Mouse (Mus musculus) midbrain, embryonic 14.5 days (tissue): ENCODE measurements at regions not wholly inside any gene's neighbourhood (a gene's known extent, or its start where the extent isn't known, plus 50 kb on each side); places are given as distances from the start of the nearest gene placed in this dataset.
"Not testable (repeated sequence)": the region's sequence is repeated elsewhere in the genome, so short reads cannot be mapped to it uniquely, and the experiment has no call there.

Experiments used
- ATAC-seq: fragments of 200-750 bp; cut with Nextera tagmentation; 2 replicates; pipeline ENCODE4 v1.8.0; 2017; ENCODE audit warnings: moderate number of reproducible peaks, moderate library complexity; ENCODE audit not compliant: low FRiP score, low TSS enrichment
- DNase-seq: peaks from one replicate; pipeline ENCODE4 v3.0.0-alpha.2; 2015
- H3K27ac ChIP-seq: fragments of 300-500 bp; sonication (generic); replicated peaks from 2 replicates; pipeline ENCODE4 v1.5.1; 2014; ENCODE audit warnings: mild to moderate bottlenecking, low read depth, low read length, moderate library complexity
- H3K27me3 ChIP-seq: fragments of 300-500 bp; sonication (generic); 2 replicates; pipeline ENCODE4 v1.6.1; 2014; ENCODE audit warnings: low read length, control low read depth, mixed read lengths; ENCODE audit not compliant: control insufficient read depth, insufficient read depth
- H3K36me3 ChIP-seq: fragments of 300-500 bp; sonication (generic); 2 replicates; pipeline ENCODE4 v1.6.1; 2014; ENCODE audit warnings: low read length, control low read depth; ENCODE audit not compliant: control insufficient read depth, insufficient read depth
- H3K4me1 ChIP-seq: fragments of 300-500 bp; sonication (generic); 2 replicates; pipeline ENCODE4 v1.6.1; 2014; ENCODE audit warnings: mild to moderate bottlenecking, antibody characterized with exemption, low read length, control low read depth; ENCODE audit not compliant: control insufficient read depth, insufficient read depth
- H3K4me2 ChIP-seq: fragments of 300-500 bp; sonication (generic); 2 replicates; pipeline ENCODE4 v1.6.1; 2014; ENCODE audit warnings: mild to moderate bottlenecking, low read length, moderate library complexity
- H3K4me3 ChIP-seq: fragments of 300-500 bp; sonication (generic); replicated peaks from 2 replicates; pipeline ENCODE4 v1.5.1; 2014; ENCODE audit warnings: low read depth, low read length
- H3K9ac ChIP-seq: fragments of 300-500 bp; sonication (generic); replicated peaks from 2 replicates; pipeline ENCODE4 v1.6.1; 2014; ENCODE audit warnings: mild to moderate bottlenecking, low read length, moderate library complexity
- H3K9me3 ChIP-seq: fragments of 300-500 bp; sonication (generic); 2 replicates; pipeline ENCODE4 v1.6.1; 2016; ENCODE audit warnings: low read length, control low read depth, mixed read lengths; ENCODE audit not compliant: control insufficient read depth
- WGBS: fragments of 180-500 bp; shearing (Covaris S2); extraction: QIAGEN DNeasy Blood & Tissue Kit; methylation state at CpG from one replicate; pipeline ENCODE4 v1.1.7; 2014; 5-methylcytosine and 5-hydroxymethylcytosine counted together

- no peaks in the 10 kb centered on the region for H3K9me3 ChIP-seq
- 80% methylated on average over 3 of the region's 3 CpGs for WGBS
- H3K4me1 ChIP-seq: no peaks in the 10 kb centered on the region
- H3K4me2 ChIP-seq: no peak overlapping the region
- DNase-seq (no peak), ATAC-seq (no peak)
- H3K27me3 ChIP-seq: no peaks in the 10 kb centered on the region
- no peaks in the 10 kb centered on the region for H3K36me3 ChIP-seq
- no peak overlapping the region for H3K9ac ChIP-seq
- no peak overlapping the region for H3K4me3 ChIP-seq
- no peak overlapping the region for H3K27ac ChIP-seq
These were observed 124.1 kb downstream of the Katnal1 start for GRCm38 (mm10) chr5:148805030-148805429.

DNA sequence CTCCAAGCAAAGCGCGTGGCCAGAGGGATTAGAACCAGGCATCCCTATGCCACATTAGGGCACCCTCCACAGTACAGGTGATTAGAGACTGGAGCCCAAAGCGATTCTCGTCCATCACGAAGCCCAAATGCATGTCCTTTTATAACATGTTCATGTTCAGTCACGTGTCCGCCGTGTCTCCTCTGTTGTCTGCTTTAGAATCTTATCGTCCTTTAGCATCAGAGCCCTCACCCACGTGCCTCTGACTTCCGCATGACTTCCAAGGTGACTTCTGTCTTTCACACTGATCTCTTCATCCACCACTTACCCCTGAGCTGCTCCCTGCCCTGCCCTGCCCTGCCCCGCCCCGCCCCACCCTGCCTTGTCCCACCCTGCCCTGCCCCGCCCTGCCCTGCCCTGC lies 125.3 kb downstream of the Katnal1 start:
- no peaks in the 10 kb centered on the region for H3K9me3 ChIP-seq
- WGBS: 88% methylated on average over 14 of the region's 14 CpGs
- no peak for ATAC-seq
- H3K4me1 ChIP-seq: 0 out of 2 replicates have a peak, but pooled peaks cover under 1% of the 10 kb centered on the region
- no peak for DNase-seq
- no peaks in the 10 kb centered on the region for H3K27me3 ChIP-seq
- no peak overlapping the region for H3K4me2 ChIP-seq
- no peaks in the 10 kb centered on the region for H3K36me3 ChIP-seq
- H3K4me3 ChIP-seq: no peak overlapping the region
- no peak overlapping the region for H3K9ac ChIP-seq
- H3K27ac ChIP-seq: no peak overlapping the region

- no peak for ATAC-seq
- Histone ChIP-seq H3K27ac (no peak overlapping the region), H3K36me3 (no peaks in the 10 kb centered on the region), H3K4me1 (peaks cover 6% of the 10 kb centered on the region; the same call in 1 of the 2 replicates), H3K4me3 (no peak overlapping the region), H3K4me2 (no peak overlapping the region), H3K9ac (no peak overlapping the region), H3K27me3 (no peaks in the 10 kb centered on the region), H3K9me3 (no peaks in the 10 kb centered on the region)
- 66% methylated on average over 9 of the region's 9 CpGs for WGBS
- no peak for DNase-seq
These were observed 126.4 kb downstream of the Katnal1 start for GRCm38 (mm10) chr5:148802720-148803119.

DNA sequence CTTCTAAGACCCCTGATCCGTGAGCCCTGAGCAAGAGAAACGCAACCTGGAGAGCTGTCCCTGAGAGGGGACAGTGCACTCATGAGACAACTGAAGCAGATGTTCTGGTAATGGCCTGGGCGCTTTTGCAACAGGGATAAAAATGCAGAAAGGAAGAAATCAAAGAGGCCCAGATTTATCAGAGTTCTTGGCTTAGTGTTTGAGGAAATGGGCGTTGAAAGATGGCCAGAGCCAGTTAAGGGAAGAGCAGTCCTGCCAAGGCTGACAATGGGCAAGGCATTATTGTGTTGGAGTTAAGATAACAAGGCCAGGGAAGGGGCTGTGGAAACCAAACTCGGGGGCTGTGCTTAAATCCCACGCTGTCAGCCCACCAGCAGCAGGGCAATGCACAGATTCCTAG lies 130.6 kb downstream of the Katnal1 start:
- Histone ChIP-seq H3K27me3 (no peaks in the 10 kb centered on the region), H3K4me3 (no peak overlapping the region), H3K9ac (no peak overlapping the region), H3K4me1 (peaks cover 6% of the 10 kb centered on the region; the same call in 1 of the 2 replicates), H3K36me3 (no peaks in the 10 kb centered on the region), H3K9me3 (no peaks in the 10 kb centered on the region), H3K4me2 (no peak overlapping the region), H3K27ac (no peak overlapping the region)
- DNase-seq (no peak), ATAC-seq (no peak)
- WGBS: 68% methylated on average over 6 of the region's 6 CpGs

- ATAC-seq (no peak), DNase-seq (no peak)
- no peaks in the 10 kb centered on the region for H3K9me3 ChIP-seq
- no peak overlapping the region for H3K27ac ChIP-seq
- no peaks in the 10 kb centered on the region for H3K36me3 ChIP-seq
- no peak overlapping the region for H3K4me2 ChIP-seq
- WGBS: 53% methylated on average over 4 of the region's 4 CpGs
- H3K9ac ChIP-seq: no peak overlapping the region
- no peak overlapping the region for H3K4me3 ChIP-seq
- no peaks in the 10 kb centered on the region for H3K27me3 ChIP-seq
- peaks cover 11% of the 10 kb centered on the region for H3K4me1 ChIP-seq
These were observed 133.0 kb downstream of the Katnal1 start for GRCm38 (mm10) chr5:148796072-148796471.

DNA sequence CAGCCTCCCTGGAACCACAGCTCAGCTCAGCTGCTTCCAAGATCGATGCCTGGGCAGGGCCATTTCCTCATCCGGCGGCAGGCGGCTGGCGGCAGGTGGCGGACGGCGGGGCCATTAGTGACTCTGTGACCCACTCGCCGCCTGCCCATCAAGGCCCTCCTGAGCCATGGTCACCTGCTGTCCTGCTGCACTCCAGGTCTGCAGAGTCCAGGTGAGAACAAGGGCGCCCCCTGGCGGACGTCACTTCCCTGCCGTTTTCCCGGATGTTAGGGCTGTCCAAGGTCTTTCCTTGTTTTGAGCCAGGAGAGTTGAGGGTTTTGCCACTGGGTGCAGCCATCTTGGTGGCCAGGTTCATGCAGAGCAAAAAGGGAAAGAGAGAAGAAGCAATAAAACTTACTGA lies 134.7 kb downstream of the Katnal1 start:
- no peaks in the 10 kb centered on the region for H3K9me3 ChIP-seq
- peaks cover 11% of the 10 kb centered on the region for H3K4me1 ChIP-seq
- ATAC-seq: no peak
- peak; percentile 73 for DNase-seq
- H3K4me3 ChIP-seq: no peak overlapping the region
- 55% methylated on average over 15 of the region's 15 CpGs for WGBS
- H3K36me3 ChIP-seq: no peaks in the 10 kb centered on the region
- H3K27me3 ChIP-seq: no peaks in the 10 kb centered on the region
- no peak overlapping the region for H3K4me2 ChIP-seq
- no peak overlapping the region for H3K27ac ChIP-seq
- no peak overlapping the region for H3K9ac ChIP-seq

DNA sequence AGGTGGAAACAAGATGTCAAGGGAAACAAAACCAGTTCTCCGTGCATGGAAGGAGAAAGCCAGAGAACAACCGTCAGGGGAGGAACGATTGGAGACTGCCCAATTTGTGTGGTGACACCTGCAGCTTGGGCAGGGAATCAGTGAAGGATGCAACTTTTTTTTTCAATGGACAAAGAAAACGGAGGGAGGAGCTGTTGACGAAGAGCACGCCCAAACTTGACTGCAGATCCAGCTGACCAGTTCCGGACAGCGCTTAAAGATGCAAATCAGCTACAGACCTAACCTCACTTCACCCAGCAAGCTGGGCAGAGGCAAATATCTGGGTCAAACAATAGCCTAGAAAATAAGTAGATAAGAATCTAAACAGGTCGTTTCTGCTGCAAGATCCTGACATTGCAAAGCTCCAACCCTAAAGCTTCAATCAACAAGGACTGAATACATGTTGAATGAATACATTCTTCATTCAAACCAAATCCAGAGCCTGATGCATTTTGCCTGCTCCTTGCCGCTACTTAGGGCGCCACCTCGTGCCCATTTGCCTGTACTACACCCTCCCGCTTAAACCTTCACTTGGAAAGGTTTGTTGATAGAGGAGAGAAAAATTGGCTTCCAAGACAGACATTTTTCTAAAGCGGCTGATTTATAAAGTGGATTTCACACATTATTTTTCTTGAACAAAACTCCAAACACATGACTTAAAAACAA lies 136.2 kb downstream of the Katnal1 start:
- Histone ChIP-seq H3K27ac (no peak overlapping the region), H3K9me3 (no peaks in the 10 kb centered on the region), H3K27me3 (no peaks in the 10 kb centered on the region), H3K36me3 (no peaks in the 10 kb centered on the region), H3K4me2 (peak overlapping the region; percentile 18), H3K9ac (no peak overlapping the region), H3K4me1 (peaks cover 5% of the 10 kb centered on the region), H3K4me3 (no peak overlapping the region)
- ATAC-seq (no peak), DNase-seq (peak; percentile 93)
- 7% methylated on average over 14 of the region's 14 CpGs for WGBS

DNA sequence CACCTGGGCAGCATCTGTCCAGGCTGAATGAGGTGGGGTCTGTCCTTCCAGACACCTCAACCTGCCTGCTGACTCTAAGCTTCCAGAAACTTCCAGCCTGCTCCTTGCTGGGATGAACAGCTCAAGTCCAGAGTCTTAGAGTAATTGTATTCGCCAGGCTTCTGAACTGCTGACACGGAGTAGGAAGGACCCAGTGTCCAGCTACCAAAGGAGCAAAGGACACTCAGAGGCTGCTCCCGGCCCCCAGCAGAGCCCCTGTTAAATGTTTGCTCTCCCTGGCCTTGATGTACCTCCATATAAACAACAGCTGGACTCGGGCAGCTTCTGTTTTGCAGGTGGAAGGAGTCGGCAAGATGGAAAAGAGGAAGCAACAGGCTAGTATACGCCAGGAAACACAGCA lies 137.5 kb downstream of the Katnal1 start:
- H3K4me1 ChIP-seq: peaks cover 5% of the 10 kb centered on the region
- no peak overlapping the region for H3K4me3 ChIP-seq
- H3K9ac ChIP-seq: no peak overlapping the region
- H3K4me2 ChIP-seq: no peak overlapping the region
- H3K27me3 ChIP-seq: no peaks in the 10 kb centered on the region
- no peak for DNase-seq
- ATAC-seq: no peak
- H3K36me3 ChIP-seq: no peaks in the 10 kb centered on the region
- no peaks in the 10 kb centered on the region for H3K9me3 ChIP-seq
- no peak overlapping the region for H3K27ac ChIP-seq
- 80% methylated on average over 6 of the region's 6 CpGs for WGBS

DNA sequence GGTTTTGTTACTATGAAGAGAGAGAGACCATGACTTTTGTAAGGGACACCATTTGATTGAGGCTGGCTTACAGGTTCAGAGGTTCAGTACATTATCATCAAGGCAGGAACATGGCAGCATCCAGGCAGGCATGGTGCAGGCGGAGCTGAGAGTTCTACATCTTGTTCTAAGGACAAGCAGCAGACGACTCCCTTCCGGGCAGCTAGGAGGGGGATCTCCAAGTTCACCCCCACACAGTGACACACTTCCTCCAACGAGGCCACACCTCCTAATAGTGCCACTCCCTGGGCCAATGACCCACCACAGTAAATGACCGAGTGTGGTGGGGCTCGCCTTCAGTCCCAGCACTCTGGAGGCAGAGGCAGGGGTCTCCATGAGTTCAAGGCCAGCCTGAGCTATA lies 138.8 kb downstream of the Katnal1 start:
- ATAC-seq, H3K4me2 ChIP-seq, H3K9me3 ChIP-seq, H3K36me3 ChIP-seq, H3K27me3 ChIP-seq, DNase-seq, H3K4me1 ChIP-seq, H3K4me3 ChIP-seq, H3K9ac ChIP-seq, H3K27ac ChIP-seq: not testable (repeated sequence)
- WGBS: 80% methylated on average over 6 of the region's 6 CpGs
